Mouse (Mus musculus) neural tube, embryonic 11.5 days (tissue): Measurements from ENCODE around the gene Il11. TPM values are rescaled to one million over a fixed set of nuclear protein-coding genes. Genes with fewer than 3 reads are reported as not detected.
A peak's percentile ranks its signal among the peaks of the same experiment; 100 is the strongest.

Experiments
- ATAC-seq: fragments of 200-750 bp; cut with Nextera tagmentation; 2 replicates; pipeline ENCODE4 v1.8.0; 2017; ENCODE audit warnings: moderate number of reproducible peaks, mild to moderate bottlenecking, moderate TSS enrichment, moderate library complexity; ENCODE audit not compliant: insufficient read depth, low FRiP score, low TSS enrichment
- DNase-seq: peaks from one replicate; pipeline ENCODE4 v3.0.0-alpha.2; 2015; ENCODE audit warnings: low spot score
- H3K27ac ChIP-seq: fragments of 300-500 bp; sonication (generic); 2 replicates; pipeline ENCODE4 v1.5.1; 2014; ENCODE audit warnings: low read depth, mild to moderate bottlenecking, low read length
- H3K27me3 ChIP-seq: fragments of 300-500 bp; sonication (generic); 2 replicates; pipeline ENCODE4 v1.6.1; 2014; ENCODE audit warnings: mild to moderate bottlenecking, low read length, mixed read lengths; ENCODE audit not compliant: control insufficient read depth, insufficient read depth
- H3K36me3 ChIP-seq: fragments of 300-500 bp; sonication (generic); 2 replicates; pipeline ENCODE4 v1.6.1; 2014; ENCODE audit warnings: mild to moderate bottlenecking, low read length, moderate library complexity, mixed read lengths; ENCODE audit not compliant: control insufficient read depth, insufficient read depth
- H3K4me1 ChIP-seq: fragments of 300-500 bp; sonication (generic); 2 replicates; pipeline ENCODE4 v1.6.1; 2014; ENCODE audit warnings: low read length, mixed read lengths; ENCODE audit not compliant: control insufficient read depth, insufficient read depth
- H3K4me2 ChIP-seq: fragments of 300-500 bp; sonication (generic); 2 replicates; pipeline ENCODE4 v1.6.1; 2014; ENCODE audit warnings: low read depth, mild to moderate bottlenecking, moderate library complexity
- H3K4me3 ChIP-seq: fragments of 300-500 bp; sonication (generic); 2 replicates; pipeline ENCODE4 v1.5.1; 2014; ENCODE audit warnings: low read depth, low read length
- H3K9ac ChIP-seq: fragments of 300-500 bp; sonication (generic); 2 replicates; pipeline ENCODE4 v1.6.1; 2014; ENCODE audit warnings: mild to moderate bottlenecking, low read length
- H3K9me3 ChIP-seq: fragments of 300-500 bp; sonication (generic); 2 replicates; pipeline ENCODE4 v1.6.1; 2016; ENCODE audit warnings: low read length; ENCODE audit not compliant: control insufficient read depth
- WGBS: fragments of 180-500 bp; shearing (Covaris S2); extraction: QIAGEN DNeasy Blood & Tissue Kit; methylation state at CpG from one replicate; pipeline ENCODE4 v1.1.7; 2014; 5-methylcytosine and 5-hydroxymethylcytosine counted together
- polyA plus RNA-seq: library from polyadenylated mRNA; unstranded; fragments of >200 nt; fragmentation: Nextera tagmentation; extraction: Ambion mirVana; gene quantifications from 2 replicates; pipeline ENCODE4 v1.2.1, GENCODE M21; 2014

Il11 gene
- polyA plus RNA-seq, 1 experiment from 2014 or later, result 0.16 TPM

GRCm38 (mm10) chr7:4724359-4724758 lies 58.3 kb downstream of the Il11 start:
- Histone ChIP-seq H3K4me3 (no peak overlapping the region), H3K4me1 (no peaks in the 10 kb centered on the region), H3K27ac (no peak overlapping the region), H3K9me3 (no peaks in the 10 kb centered on the region), H3K27me3 (no peaks in the 10 kb centered on the region), H3K36me3 (no peaks in the 10 kb centered on the region), H3K9ac (no peak overlapping the region), H3K4me2 (no peak overlapping the region)
- ATAC-seq, result no peak
- WGBS, result 72% methylated on average over 3 of the region's 3 CpGs
- no peak for DNase-seq

- 38% methylated on average over 12 of the region's 12 CpGs for WGBS
Measured at GRCm38 (mm10) chr7:4723508-4723907, 59.2 kb downstream of the Il11 start.

More at GRCm38 (mm10) chr7:4723508-4723907, 59.2 kb downstream of the Il11 start:
- no peak overlapping the region for H3K9ac ChIP-seq
- no peaks in the 10 kb centered on the region for H3K4me1 ChIP-seq
- ATAC-seq (no peak), DNase-seq (no peak)
- no peak overlapping the region for H3K4me3 ChIP-seq
- H3K27ac ChIP-seq, result no peak overlapping the region
- H3K27me3 ChIP-seq, result no peaks in the 10 kb centered on the region
- H3K4me2 ChIP-seq, result peak overlapping the region; percentile 30
- no peaks in the 10 kb centered on the region for H3K36me3 ChIP-seq
- H3K9me3 ChIP-seq, result no peaks in the 10 kb centered on the region

Other genes with a start within 250 kb of the Il11 start
- gene Syt5, start 235.3 kb downstream of the Il11 start, polyA plus RNA-seq, result 9.0 and 10.8 TPM in 2 replicates
- not detected in 2 replicates for gene Ptprh, start 178.8 kb downstream of the Il11 start, polyA plus RNA-seq
- 1.5 and 2.1 TPM in 2 replicates for gene Tmem86b, start 151.4 kb downstream of the Il11 start, polyA plus RNA-seq
- gene Ppp6r1, start 123.8 kb downstream of the Il11 start, polyA plus RNA-seq, result 6.0 and 6.7 TPM in 2 replicates
- gene Hspbp1, start 97.8 kb downstream of the Il11 start, polyA plus RNA-seq, result 108 and 120 TPM in 2 replicates
- gene Brsk1, start 92.3 kb downstream of the Il11 start, polyA plus RNA-seq, result 2.7 and 3.4 TPM in 2 replicates
- gene Tmem150b, start 57.6 kb downstream of the Il11 start, polyA plus RNA-seq, result 0.17 TPM in 1 of 2 replicates, not detected in the other
- gene Kmt5c, start 42.7 kb downstream of the Il11 start, polyA plus RNA-seq, result 80.6 and 87.0 TPM in 2 replicates
- gene Cox6b2, start 29.8 kb downstream of the Il11 start, polyA plus RNA-seq, result 23.0 and 27.0 TPM in 2 replicates
- not detected in 2 replicates for gene Fam71e2, start 11.6 kb downstream of the Il11 start, polyA plus RNA-seq
- not detected in 2 replicates for gene Tmem190, start 78 bp upstream of the Il11 start, polyA plus RNA-seq
- 1.7 and 2.2 TPM in 2 replicates for gene Tmem238, start 6.8 kb upstream of the Il11 start, polyA plus RNA-seq
- 157 and 169 TPM in 2 replicates for gene Rpl28, start 10.0 kb upstream of the Il11 start, polyA plus RNA-seq
- gene Ube2s, start 29.7 kb upstream of the Il11 start, polyA plus RNA-seq, result 422 and 471 TPM in 2 replicates
- gene Shisa7, start 61.8 kb upstream of the Il11 start, polyA plus RNA-seq, result 3.1 and 3.2 TPM in 2 replicates
- gene Isoc2b, start 87.4 kb upstream of the Il11 start, polyA plus RNA-seq, result 2.4 and 2.5 TPM in 2 replicates
- 0.49 and 0.82 TPM in 2 replicates for gene Isoc2a, start 94.3 kb upstream of the Il11 start, polyA plus RNA-seq
- gene Gm36210, start 123.7 kb upstream of the Il11 start, polyA plus RNA-seq, result 0.29 TPM in 1 of 2 replicates, not detected in the other
- 3.5 and 3.8 TPM in 2 replicates for gene Zfp628, start 132.4 kb upstream of the Il11 start, polyA plus RNA-seq
- 6.4 and 7.1 TPM in 2 replicates for gene Nat14, start 139.2 kb upstream of the Il11 start, polyA plus RNA-seq
- gene Ssc5d, start 142.9 kb upstream of the Il11 start, polyA plus RNA-seq, result 2.8 and 3.3 TPM in 2 replicates
- gene Sbk2, start 181.5 kb upstream of the Il11 start, polyA plus RNA-seq, result not detected in 2 replicates
- gene Sbk3, start 188.3 kb upstream of the Il11 start, polyA plus RNA-seq, result 0.09 TPM in 1 of 2 replicates, not detected in the other
- 41.6 and 47.8 TPM in 2 replicates for gene Zfp579, start 213.3 kb upstream of the Il11 start, polyA plus RNA-seq
- gene Zfp524, start 231.6 kb upstream of the Il11 start, polyA plus RNA-seq, result 7.8 and 10.1 TPM in 2 replicates
- gene Fiz1, start 231.8 kb upstream of the Il11 start, polyA plus RNA-seq, result 50.2 and 50.6 TPM in 2 replicates
- 0.36 and 1.1 TPM in 2 replicates for gene Gm44973, start 232.6 kb upstream of the Il11 start, polyA plus RNA-seq
- gene Zfp865, start 237.5 kb upstream of the Il11 start, polyA plus RNA-seq, result 5.5 and 5.6 TPM in 2 replicates
- 6.4 and 8.3 TPM in 2 replicates for gene Ccdc106, start 237.7 kb upstream of the Il11 start, polyA plus RNA-seq